Mouse (Mus musculus) fibroblast of lung, adult 2 months (primary cell): ENCODE measurements at regions not wholly inside any gene's neighbourhood (a gene's known extent, or its start where the extent isn't known, plus 50 kb on each side); places are given as distances from the start of the nearest gene placed in this dataset.
"Not testable (repeated sequence)": the region's sequence is repeated elsewhere in the genome, so short reads cannot be mapped to it uniquely, and the experiment has no call there.

Experiments used
- DNase-seq: peaks from one replicate; pipeline ENCODE4 v3.0.0-alpha.2; 2011; ENCODE audit warnings: low read depth

DNA sequence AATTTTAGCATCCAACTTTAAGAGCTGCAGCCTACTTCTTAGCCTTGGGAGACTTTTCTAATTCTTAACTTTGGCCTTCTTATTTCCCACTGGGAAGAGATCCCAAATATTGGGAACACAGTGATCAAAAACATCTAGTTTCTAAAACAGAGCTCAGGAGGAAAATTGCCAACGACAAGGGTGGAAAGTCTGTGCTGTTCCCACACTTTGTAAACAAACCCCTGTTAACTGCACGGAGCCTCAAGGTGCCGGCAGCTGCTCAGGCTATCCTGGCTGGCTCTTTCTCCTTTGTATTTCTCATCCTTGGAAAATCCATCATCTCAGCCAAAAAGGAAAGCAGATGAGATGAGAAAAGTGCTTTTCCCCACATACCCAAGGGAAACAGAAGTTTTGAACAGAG, 84.9 kb downstream of the Impad1 start:
- DNase-seq: peak; percentile 48

- no peak for DNase-seq
Measured at GRCm38 (mm10) chr4:4699102-4699501, 94.1 kb downstream of the Impad1 start.

DNA sequence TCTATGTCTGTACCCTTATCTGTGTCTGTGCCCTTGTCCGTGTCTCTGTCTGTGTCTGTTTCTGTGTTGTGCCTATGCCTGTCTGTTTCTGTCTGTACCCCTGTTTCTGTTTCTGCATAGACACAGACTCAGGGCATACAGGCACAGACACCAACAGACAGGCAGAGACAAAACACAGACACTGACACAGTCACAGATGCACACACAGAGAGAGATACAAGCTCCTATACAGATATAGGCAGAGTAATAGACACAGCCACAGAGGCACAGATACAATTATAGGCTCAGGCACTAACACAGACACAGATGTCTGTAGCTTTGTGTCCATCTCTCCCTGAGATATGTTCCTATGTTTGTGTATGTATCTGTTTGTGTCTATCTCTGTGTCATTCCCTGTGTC, 97.7 kb downstream of the Impad1 start:
- no peak for DNase-seq

DNA sequence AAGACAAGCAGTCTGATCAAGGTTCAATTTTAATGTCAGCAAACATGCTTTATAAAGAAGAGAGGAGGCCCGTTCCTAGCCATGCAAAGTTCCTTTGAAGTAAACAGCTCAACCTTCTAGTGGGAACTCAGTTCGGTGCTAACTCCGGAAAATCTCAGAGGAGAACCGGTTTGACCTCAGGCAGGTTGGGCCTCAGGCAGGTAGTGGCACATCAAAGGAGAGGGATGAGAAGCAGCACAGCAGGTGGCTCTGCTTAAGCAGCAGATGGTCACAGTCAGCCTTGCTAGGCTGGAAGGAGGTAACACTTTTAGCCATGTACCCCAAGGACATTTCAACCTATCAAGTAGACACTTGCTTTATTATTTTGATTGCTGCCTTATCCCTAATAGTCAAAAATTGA, 106.2 kb downstream of the Impad1 start:
- DNase-seq: no peak

- DNase-seq: no peak
Measured at GRCm38 (mm10) chr4:4674607-4675006, 118.5 kb downstream of the Impad1 start.

- no peak for DNase-seq
Measured at GRCm38 (mm10) chr4:4650251-4650650, 142.9 kb downstream of the Impad1 start.

- DNase-seq: no peak
Measured at GRCm38 (mm10) chr4:4645264-4645663, 147.9 kb downstream of the Impad1 start.

DNA sequence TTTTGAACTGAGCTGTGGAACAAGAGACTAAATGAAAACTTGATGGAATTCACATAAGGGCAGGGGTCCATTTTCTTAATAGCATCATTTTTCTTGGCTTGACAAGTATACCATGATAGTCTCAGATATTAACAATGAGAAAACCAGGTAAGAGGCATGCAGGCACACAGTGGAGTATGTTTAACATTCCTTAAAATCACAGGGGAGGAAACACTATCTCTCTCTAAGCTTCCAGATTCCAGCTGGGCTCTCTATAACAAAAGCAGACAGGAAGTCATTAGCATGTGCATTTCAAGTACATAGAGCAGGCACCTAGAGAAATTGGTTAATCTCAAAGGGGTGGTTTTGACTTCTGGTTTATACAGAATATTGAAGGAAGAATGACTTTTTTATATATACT, 156.9 kb downstream of the Impad1 start:
- DNase-seq: no peak

- no peak for DNase-seq
Measured at GRCm38 (mm10) chr4:4635856-4636255, 157.3 kb downstream of the Impad1 start.

- peak; percentile 69 for DNase-seq
Measured at GRCm38 (mm10) chr4:4635338-4635737, 157.8 kb downstream of the Impad1 start.

GRCm38 (mm10) chr4:4634646-4635045, 158.5 kb downstream of the Impad1 start:
- DNase-seq: no peak

GRCm38 (mm10) chr4:4630750-4631149, 162.4 kb downstream of the Impad1 start:
- no peak for DNase-seq

GRCm38 (mm10) chr4:4629251-4629650, 163.9 kb downstream of the Impad1 start:
- DNase-seq: no peak

GRCm38 (mm10) chr4:4623840-4624239, 169.3 kb downstream of the Impad1 start:
- no peak for DNase-seq

GRCm38 (mm10) chr4:4620135-4620534, 173.0 kb downstream of the Impad1 start:
- DNase-seq: not testable (repeated sequence)

DNA sequence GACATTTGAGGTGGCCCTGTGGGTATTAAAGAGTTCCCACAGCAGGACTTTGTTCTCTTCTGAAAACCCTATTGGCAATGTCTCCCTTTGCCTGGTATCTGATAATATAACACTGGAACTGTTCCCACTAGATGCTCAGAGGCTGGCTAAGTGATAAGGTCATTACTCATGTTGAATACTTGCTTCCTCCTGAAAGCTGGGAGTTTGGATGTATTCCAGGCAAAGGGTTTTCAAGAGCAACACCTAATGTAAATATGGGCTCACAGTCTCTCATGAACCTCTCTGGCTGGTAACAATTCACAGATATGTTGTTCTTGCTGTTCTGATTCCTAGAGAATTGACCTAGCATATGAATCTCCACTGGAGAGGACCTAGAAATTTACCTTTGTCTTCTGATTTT, 178.6 kb downstream of the Impad1 start:
- DNase-seq: no peak
